Mouse (Mus musculus) small intestine, adult 2 months (tissue): ENCODE measurements around the gene Apeh. TPM values are rescaled to one million over a fixed set of nuclear protein-coding genes. Genes with fewer than 3 reads are reported as not detected.

Experiments used
- H3K27ac ChIP-seq: fragments of 200-500 bp; 2 replicates; pipeline ENCODE4 v1.5.1; 2012; ENCODE audit warnings: low read depth, low read length, control low read depth, inconsistent platforms; ENCODE audit not compliant: insufficient read depth
- H3K27me3 ChIP-seq: fragments of 200-500 bp; 2 replicates; pipeline ENCODE4 v1.6.1; 2012; ENCODE audit warnings: mild to moderate bottlenecking, moderate library complexity, low read length, inconsistent platforms; ENCODE audit not compliant: control insufficient read depth, insufficient read depth
- H3K36me3 ChIP-seq: fragments of 200-500 bp; 2 replicates; pipeline ENCODE4 v1.6.1; 2012; ENCODE audit warnings: mild to moderate bottlenecking, low read length, control low read depth, inconsistent platforms; ENCODE audit not compliant: control insufficient read depth, insufficient read depth
- H3K4me1 ChIP-seq: fragments of 200-500 bp; 2 replicates; pipeline ENCODE4 v1.6.1; 2012; ENCODE audit warnings: low read length, inconsistent platforms, mixed read lengths; ENCODE audit not compliant: control insufficient read depth, insufficient read depth, insufficient read length
- H3K4me3 ChIP-seq: fragments of 200-500 bp; 2 replicates; pipeline ENCODE4 v1.5.1; 2012; ENCODE audit warnings: low read depth, mild to moderate bottlenecking, control low read depth, inconsistent platforms, low read length, moderate library complexity
- CTCF ChIP-seq: fragments of 200-500 bp; IDR thresholded peaks from 2 replicates; pipeline ENCODE4 v1.5.1; 2012; ENCODE audit warnings: low read depth, mild to moderate bottlenecking, control low read depth, inconsistent platforms, low read length, moderate library complexity, mixed read lengths; ENCODE audit not compliant: insufficient replicate concordance, insufficient read length; ENCODE audit errors: extremely low read depth
- POLR2A ChIP-seq: fragments of 200-500 bp; IDR thresholded peaks from 2 replicates; pipeline ENCODE4 v1.6.1; 2012; ENCODE audit warnings: low read depth, mild to moderate bottlenecking, control low read depth, inconsistent platforms, low read length, moderate library complexity
- WGBS: fragments of 180-500 bp; shearing (Covaris S2); methylation state at CpG from one replicate; pipeline ENCODE4 v1.1.7; 2018; 5-methylcytosine and 5-hydroxymethylcytosine counted together
- polyA plus RNA-seq: library from polyadenylated mRNA; depleted of rRNA; stranded (reverse); fragments of >200 nt; gene quantifications from 2 replicates; pipeline ENCODE4 v1.2.3, GENCODE M21; 2012; rRNA removed

Gene Apeh
- 127 and 189 TPM in 2 replicates for polyA plus RNA-seq

DNA sequence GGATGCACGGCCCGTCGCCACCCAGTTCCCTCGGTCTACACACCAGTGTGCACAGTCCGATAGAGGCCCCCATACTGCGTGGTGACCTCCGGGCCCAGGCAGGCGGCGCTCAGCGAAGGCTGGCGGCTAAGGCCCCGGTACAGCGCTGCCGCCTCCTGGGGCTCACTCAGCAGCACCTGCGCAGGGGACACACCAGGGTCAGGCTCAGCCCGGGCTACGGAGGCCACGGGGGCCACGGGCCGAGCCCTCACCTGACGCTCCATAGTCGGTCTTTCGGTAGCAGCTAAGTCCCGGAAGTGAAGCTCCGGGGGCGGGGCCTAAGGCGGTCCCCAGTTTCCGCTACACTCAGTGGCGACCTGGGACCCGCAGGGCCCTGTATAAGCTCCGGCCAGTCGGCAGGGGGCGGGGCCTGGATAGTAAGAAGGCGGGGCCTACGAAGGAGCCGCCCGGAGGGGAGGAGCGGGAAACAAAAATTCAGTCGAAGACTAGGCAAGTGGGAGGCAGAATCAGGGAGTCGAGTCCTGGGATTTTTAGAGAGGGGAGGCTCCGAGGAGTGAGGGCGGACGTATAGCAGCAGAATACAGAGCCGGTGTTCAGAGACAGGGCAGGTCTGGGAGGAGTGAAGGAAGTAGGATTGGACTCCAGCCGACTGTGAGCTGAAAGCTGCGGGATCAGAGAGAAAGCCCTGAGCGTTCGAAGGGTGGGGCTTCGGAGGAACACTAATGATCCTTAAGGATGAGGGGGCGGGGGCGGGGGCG, at the start of gene Apeh:
Gene Apeh, minus strand, starts transcription at position 423 of the 758 bp plus-strand sequence.
- peaks cover 5% of the 10 kb centered on the region for H3K4me1 ChIP-seq
- WGBS = 1% methylated on average over 52 of the region's 52 CpGs
- H3K27me3 ChIP-seq = no peaks in the 10 kb centered on the region
- TF ChIP-seq POLR2A (peak; percentile 73), CTCF (no peak)
- H3K27ac ChIP-seq = peak within 1 kb of the TSS; percentile 96
- peak within 1 kb of the TSS; percentile 94 for H3K4me3 ChIP-seq
- H3K36me3 ChIP-seq = peaks cover 36% of the 10 kb centered on the region

- TF ChIP-seq POLR2A (no peak), CTCF (no peak)
- 94% methylated on average over 2 of the region's 2 CpGs for WGBS
- H3K27me3 ChIP-seq = no peaks in the 10 kb centered on the region
Measured at GRCm38 (mm10) chr9:108143470-108143869, 49.1 kb upstream of the Apeh start.

DNA sequence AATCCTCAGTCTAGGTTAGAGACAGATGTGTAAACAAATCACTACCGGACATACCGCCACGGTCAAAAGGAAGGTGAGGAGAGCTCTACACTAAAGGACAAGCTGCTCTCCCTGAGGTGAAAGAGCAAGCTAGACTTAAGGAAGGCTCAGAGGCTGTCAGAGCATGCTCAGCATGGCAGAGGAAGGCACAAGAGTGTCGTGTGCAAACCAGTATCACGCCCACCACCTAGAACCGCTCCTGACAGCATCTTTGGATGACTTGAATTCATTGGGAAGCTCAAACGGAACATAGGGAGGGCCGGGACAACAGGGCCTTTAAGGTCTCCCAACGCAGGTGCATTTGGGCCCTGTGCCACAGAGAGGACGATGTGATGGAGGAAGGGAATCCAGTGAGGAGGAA, 47.0 kb upstream of the Apeh start:
- H3K27ac ChIP-seq = no peak overlapping the region
- TF ChIP-seq POLR2A (no peak), CTCF (no peak)
- no peak overlapping the region for H3K4me3 ChIP-seq
- 84% methylated on average over 10 of the region's 10 CpGs for WGBS
- H3K27me3 ChIP-seq = no peaks in the 10 kb centered on the region
- H3K4me1 ChIP-seq = peaks cover 13% of the 10 kb centered on the region
- H3K36me3 ChIP-seq = no peaks in the 10 kb centered on the region

More at GRCm38 (mm10) chr9:108143470-108143869, 49.1 kb upstream of the Apeh start:
- no peak overlapping the region for H3K4me3 ChIP-seq
- H3K4me1 ChIP-seq = peaks cover 18% of the 10 kb centered on the region
- no peak overlapping the region for H3K27ac ChIP-seq
- H3K36me3 ChIP-seq = no peaks in the 10 kb centered on the region

DNA sequence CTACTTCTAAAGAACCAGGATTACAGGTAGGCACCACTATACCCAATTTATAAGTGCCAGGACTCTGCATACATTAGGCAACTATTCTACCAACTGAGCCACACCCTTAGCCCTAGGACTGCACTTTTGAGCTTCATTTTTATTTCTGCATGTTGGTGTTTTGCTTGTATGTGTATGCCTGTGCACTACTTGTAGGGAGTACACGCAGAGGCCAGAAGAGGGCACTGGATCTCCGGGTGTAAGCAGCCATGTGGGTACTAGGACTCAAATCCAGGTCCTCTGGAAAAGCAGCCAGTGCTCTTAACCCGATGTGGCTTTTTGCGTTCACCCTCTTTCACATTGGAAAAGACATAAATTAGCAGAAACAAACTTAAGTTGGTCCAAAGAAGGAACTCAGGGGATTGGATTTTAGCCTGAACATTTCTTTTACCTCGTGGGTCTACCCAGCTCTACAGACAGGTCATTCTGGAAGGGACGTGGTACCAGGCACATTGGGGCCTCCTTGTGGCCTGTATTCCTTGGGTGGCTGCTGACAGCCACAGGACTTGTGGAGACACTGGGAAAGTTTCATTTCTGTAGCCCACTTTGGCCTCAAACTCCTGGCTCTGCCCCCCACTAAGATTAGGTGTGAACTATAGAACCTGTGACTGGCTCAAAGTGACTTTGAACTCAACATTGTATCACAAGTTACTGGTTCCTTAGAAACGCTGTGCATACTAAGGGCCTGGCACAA, 45.7 kb upstream of the Apeh start:
- TF ChIP-seq POLR2A (no peak), CTCF (peak; percentile 47; the same call in 1 of the 2 replicates)
- Histone ChIP-seq H3K36me3 (no peaks in the 10 kb centered on the region), H3K4me1 (peaks cover 5% of the 10 kb centered on the region), H3K27me3 (no peaks in the 10 kb centered on the region), H3K27ac (no peak overlapping the region), H3K4me3 (no peak overlapping the region)
- WGBS = 78% methylated on average over 7 of the region's 7 CpGs

GRCm38 (mm10) chr9:108139169-108139962, 45.0 kb upstream of the Apeh start:
- no peaks in the 10 kb centered on the region for H3K27me3 ChIP-seq
- no peaks in the 10 kb centered on the region for H3K36me3 ChIP-seq
- no peak overlapping the region for H3K4me3 ChIP-seq
- TF ChIP-seq CTCF = no peak
- no peak for TF ChIP-seq POLR2A
- 83% methylated on average over 17 of the region's 17 CpGs for WGBS
- H3K27ac ChIP-seq = no peak overlapping the region
- H3K4me1 ChIP-seq = peaks cover 2% of the 10 kb centered on the region; the same call in 1 of the 2 replicates

GRCm38 (mm10) chr9:108138118-108138517, 43.7 kb upstream of the Apeh start:
- no peak overlapping the region for H3K4me3 ChIP-seq
- WGBS = 84% methylated on average over 6 of the region's 6 CpGs
- no peak for TF ChIP-seq POLR2A
- TF ChIP-seq CTCF = no peak
- H3K36me3 ChIP-seq = no peaks in the 10 kb centered on the region
- no peak overlapping the region for H3K27ac ChIP-seq
- H3K4me1 ChIP-seq = no peaks in the 10 kb centered on the region
- no peaks in the 10 kb centered on the region for H3K27me3 ChIP-seq
